Mouse (Mus musculus) G1E (cell line): ENCODE data around the gene 4933424G06Rik. TPM values are rescaled to one million over a fixed set of nuclear protein-coding genes. Genes with fewer than 3 reads are reported as not detected.
A peak's percentile ranks its signal among the peaks of the same experiment; 100 is the strongest.

Experiments
- ATAC-seq: 2 replicates; pipeline ENCODE4 v1.8.0; 2016; ENCODE audit warnings: mild to moderate bottlenecking; ENCODE audit not compliant: insufficient number of reproducible peaks, poor library complexity, low FRiP score, severe bottlenecking; ENCODE audit errors: extremely low read depth
- DNase-seq: peaks from one replicate; pipeline ENCODE4 v3.0.0; 2012; ENCODE audit warnings: low spot score
- H3K27me3 ChIP-seq: 2 replicates; pipeline ENCODE4 v1.6.1; 2012; ENCODE audit warnings: mild to moderate bottlenecking, low read length, inconsistent platforms; ENCODE audit not compliant: insufficient read depth
- H3K36me3 ChIP-seq: replicated peaks from 2 replicates; pipeline ENCODE3; 2012; ENCODE audit warnings: mild to moderate bottlenecking, inconsistent platforms
- H3K4me1 ChIP-seq: 2 replicates; pipeline ENCODE4 v1.6.1; 2012; ENCODE audit warnings: low read depth, low read length, inconsistent platforms, mixed read lengths; ENCODE audit not compliant: insufficient read depth
- H3K4me3 ChIP-seq: 2 replicates; pipeline ENCODE4 v1.5.1; 2012; ENCODE audit warnings: low read depth, mild to moderate bottlenecking, inconsistent platforms, low read length, moderate library complexity, mixed read lengths
- H3K9me3 ChIP-seq: replicated peaks from 2 replicates; pipeline ENCODE4 v1.6.1; 2012; ENCODE audit warnings: inconsistent platforms
- CTCF ChIP-seq: IDR thresholded peaks from 2 replicates; pipeline ENCODE4 v1.5.1; 2012; ENCODE audit warnings: low read depth, low read length, inconsistent platforms, mixed read lengths
- GATA1 ChIP-seq: IDR thresholded peaks from 2 replicates; pipeline ENCODE4 v1.6.1; 2012; ENCODE audit warnings: borderline replicate concordance, low read length, inconsistent platforms, mixed read lengths
- GATA2 ChIP-seq: IDR thresholded peaks from 2 replicates; pipeline ENCODE4 v1.6.1; 2012; ENCODE audit warnings: low read depth, low read length, inconsistent platforms, borderline replicate concordance
- POLR2AphosphoS5 ChIP-seq: IDR thresholded peaks from 2 replicates; pipeline ENCODE4 v1.6.1; 2012; ENCODE audit warnings: low read depth, low read length, inconsistent platforms; ENCODE audit not compliant: insufficient replicate concordance
- TAL1 ChIP-seq: conservative IDR thresholded peaks from 2 replicates; pipeline ENCODE4 v1.6.1; 2012; ENCODE audit warnings: low read depth, low read length, inconsistent platforms, mixed read lengths
- polyA plus RNA-seq: library from polyadenylated mRNA; stranded (reverse); fragments of >175 nt; gene quantifications from 2 replicates; pipeline ENCODE4 v1.2.3, GENCODE M21; 2012
- total RNA-seq, 2 experiments: library from RNA; stranded (forward) in 1 of 2; stranded (reverse) in 1 of 2; fragments of 200-1000 nt in 1 of 2; fragments of >200 nt in 1 of 2; fragmentation: Nextera tagmentation in 1 of 2; gene quantifications; 2 replicates each; pipeline ENCODE4 v1.2.3; 2014 to 2017

The 4933424G06Rik gene
- total and polyA plus RNA-seq, 3 experiments: 0.38 to 0.75 TPM; not detected in 1

GRCm38 (mm10) chr1:36690671-36691235 lies 19.2 kb upstream of the 4933424G06Rik start:
- H3K36me3 ChIP-seq: peaks cover 34% of the 10 kb centered on the region
- peak overlapping the region; percentile 80 for H3K4me3 ChIP-seq
- DNase-seq: no peak
- 0 out of 2 replicates have a peak, but pooled peaks cover 4% of the 10 kb centered on the region for H3K27me3 ChIP-seq
- no peaks in the 10 kb centered on the region for H3K9me3 ChIP-seq
- TF ChIP-seq POLR2AphosphoS5 (no peak), GATA1 (no peak), GATA2 (no peak), TAL1 (no peak), CTCF (no peak)
- peaks cover 25% of the 10 kb centered on the region for H3K4me1 ChIP-seq
- no peak for ATAC-seq

- peak; percentile 94 for ATAC-seq
- peak; percentile 99 for DNase-seq
- TF ChIP-seq GATA2 (no peak), GATA1 (no peak), TAL1 (no peak), POLR2AphosphoS5 (no peak)
Observed at GRCm38 (mm10) chr1:36691271-36692155, 18.4 kb upstream of the 4933424G06Rik start, which contains the start of gene Cox5b. Gene Cox5b (plus strand): TSS chr1:36691449.

GRCm38 (mm10) chr1:36694871-36695270 lies 15.1 kb upstream of the 4933424G06Rik start:
- peaks cover 33% of the 10 kb centered on the region for H3K4me1 ChIP-seq
- H3K36me3 ChIP-seq: peaks cover 70% of the 10 kb centered on the region
- DNase-seq (no peak), ATAC-seq (no peak)
- H3K4me3 ChIP-seq: no peak overlapping the region
- no peaks in the 10 kb centered on the region for H3K27me3 ChIP-seq
- no peak for TF ChIP-seq GATA1
- TF ChIP-seq TAL1: no peak
- no peak for TF ChIP-seq CTCF
- TF ChIP-seq GATA2: no peak
- no peaks in the 10 kb centered on the region for H3K9me3 ChIP-seq

More at GRCm38 (mm10) chr1:36691271-36692155, 18.4 kb upstream of the 4933424G06Rik start, which contains the start of gene Cox5b:
- Histone ChIP-seq H3K9me3 (no peaks in the 10 kb centered on the region), H3K4me1 (peaks cover 25% of the 10 kb centered on the region), H3K36me3 (peaks cover 38% of the 10 kb centered on the region), H3K27me3 (0 out of 2 replicates have a peak, but pooled peaks cover 4% of the 10 kb centered on the region), H3K4me3 (peak within 1 kb of the TSS; percentile 80)

GRCm38 (mm10) chr1:36696411-36696810 lies 13.5 kb upstream of the 4933424G06Rik start:
- no peak overlapping the region for H3K4me3 ChIP-seq
- no peaks in the 10 kb centered on the region for H3K9me3 ChIP-seq
- no peak for TF ChIP-seq POLR2AphosphoS5
- TF ChIP-seq GATA1: no peak
- no peak for TF ChIP-seq GATA2
- no peak for TF ChIP-seq CTCF
- TF ChIP-seq TAL1: no peak
- ATAC-seq (no peak), DNase-seq (no peak)
- H3K27me3 ChIP-seq: no peaks in the 10 kb centered on the region
- peaks cover 86% of the 10 kb centered on the region for H3K36me3 ChIP-seq
- H3K4me1 ChIP-seq: peaks cover 24% of the 10 kb centered on the region

GRCm38 (mm10) chr1:36697030-36697429 lies 12.9 kb upstream of the 4933424G06Rik start:
- Histone ChIP-seq H3K4me3 (no peak overlapping the region), H3K36me3 (peaks cover 92% of the 10 kb centered on the region), H3K9me3 (no peaks in the 10 kb centered on the region), H3K4me1 (peaks cover 22% of the 10 kb centered on the region), H3K27me3 (no peaks in the 10 kb centered on the region)
- no peak for TF ChIP-seq GATA2
- peak; percentile 86 for TF ChIP-seq POLR2AphosphoS5
- ATAC-seq (no peak), DNase-seq (no peak)

- ATAC-seq (no peak), DNase-seq (no peak)
- H3K36me3 ChIP-seq: peaks cover 66% of the 10 kb centered on the region
- no peaks in the 10 kb centered on the region for H3K27me3 ChIP-seq
- no peak overlapping the region for H3K4me3 ChIP-seq
- TF ChIP-seq TAL1 (no peak), GATA1 (no peak), POLR2AphosphoS5 (no peak), CTCF (no peak), GATA2 (no peak)
- H3K4me1 ChIP-seq: peaks cover 34% of the 10 kb centered on the region
- H3K9me3 ChIP-seq: no peaks in the 10 kb centered on the region
Observed at GRCm38 (mm10) chr1:36707166-36707565, 2.8 kb upstream of the 4933424G06Rik start.
